Mouse (Mus musculus) intestine, embryonic 14.5 days (tissue): ENCODE measurements around the gene Stx6. TPM values are rescaled to one million over a fixed set of nuclear protein-coding genes. Genes with fewer than 3 reads are reported as not detected.

Experiments
- ATAC-seq: fragments of 200-750 bp; cut with Nextera tagmentation; replicated peaks from 2 replicates; pipeline ENCODE4 v1.8.0; 2017; ENCODE audit warnings: low read depth, moderate number of reproducible peaks, moderate TSS enrichment, moderate library complexity; ENCODE audit not compliant: low FRiP score, low TSS enrichment
- DNase-seq: peaks from one replicate; pipeline ENCODE4 v3.0.0-alpha.2; 2018; ENCODE audit warnings: low spot score
- H3K27ac ChIP-seq: fragments of 300-500 bp; sonication (generic); 2 replicates; pipeline ENCODE4 v1.5.1; 2014; ENCODE audit warnings: low read depth, mild to moderate bottlenecking, control low read depth
- H3K27me3 ChIP-seq: fragments of 300-500 bp; sonication (generic); replicated peaks from 2 replicates; pipeline ENCODE4 v1.6.1; 2014; ENCODE audit warnings: low read length, control low read depth; ENCODE audit not compliant: control insufficient read depth, insufficient read depth
- H3K36me3 ChIP-seq: fragments of 300-500 bp; sonication (generic); 2 replicates; pipeline ENCODE4 v1.6.1; 2014; ENCODE audit warnings: low read length, control low read depth; ENCODE audit not compliant: control insufficient read depth, insufficient read depth
- H3K4me1 ChIP-seq: fragments of 300-500 bp; sonication (generic); replicated peaks from 2 replicates; pipeline ENCODE4 v1.6.1; 2014; ENCODE audit warnings: low read length, control low read depth, mixed read lengths; ENCODE audit not compliant: control insufficient read depth, insufficient read depth
- H3K4me2 ChIP-seq: fragments of 300-500 bp; sonication (generic); 2 replicates; pipeline ENCODE4 v1.6.1; 2014; ENCODE audit warnings: low read length
- H3K4me3 ChIP-seq: fragments of 300-500 bp; sonication (generic); 2 replicates; pipeline ENCODE4 v1.5.1; 2014; ENCODE audit warnings: low read depth, low read length, control low read depth, mixed read lengths
- H3K9ac ChIP-seq: fragments of 300-500 bp; sonication (generic); 2 replicates; pipeline ENCODE4 v1.6.1; 2014; ENCODE audit warnings: mild to moderate bottlenecking, low read length
- H3K9me3 ChIP-seq: fragments of 300-500 bp; sonication (generic); 2 replicates; pipeline ENCODE4 v1.6.1; 2016; ENCODE audit warnings: low read length, control low read depth; ENCODE audit not compliant: control insufficient read depth
- WGBS: fragments of 180-500 bp; shearing (Covaris S2); extraction: QIAGEN DNeasy Blood & Tissue Kit; methylation state at CpG from one replicate; pipeline ENCODE4 v1.1.7; 2014; 5-methylcytosine and 5-hydroxymethylcytosine counted together
- polyA plus RNA-seq: library from polyadenylated mRNA; unstranded; fragments of >200 nt; fragmentation: Nextera tagmentation; extraction: Ambion mirVana; gene quantifications from 2 replicates; pipeline ENCODE4 v1.2.1, GENCODE M21; 2014

The Stx6 gene
- polyA plus RNA-seq, 1 experiment from 2014 or later: 69.4 TPM

GRCm38 (mm10) chr1:155247441-155247840 is 88.9 kb downstream of the Stx6 start:
- 15% methylated on average over 5 of the region's 5 CpGs for WGBS
- H3K36me3 ChIP-seq: no peaks in the 10 kb centered on the region
- ATAC-seq: no peak
- no peak for DNase-seq
- no peaks in the 10 kb centered on the region; the same call in 1 of the 2 replicates for H3K27me3 ChIP-seq
- H3K4me3 ChIP-seq: no peak overlapping the region
- H3K4me2 ChIP-seq: no peak overlapping the region
- no peak overlapping the region for H3K27ac ChIP-seq
- H3K4me1 ChIP-seq: no peaks in the 10 kb centered on the region; the same call in 1 of the 2 replicates
- no peak overlapping the region for H3K9ac ChIP-seq
- H3K9me3 ChIP-seq: no peaks in the 10 kb centered on the region

GRCm38 (mm10) chr1:155248041-155248440 is 89.5 kb downstream of the Stx6 start:
- H3K27ac ChIP-seq: no peak overlapping the region
- 46% methylated on average over 5 of the region's 5 CpGs for WGBS
- no peaks in the 10 kb centered on the region for H3K9me3 ChIP-seq

GRCm38 (mm10) chr1:155249896-155250295 is 91.4 kb downstream of the Stx6 start:
- H3K9me3 ChIP-seq: no peaks in the 10 kb centered on the region
- H3K4me1 ChIP-seq: no peaks in the 10 kb centered on the region
- H3K9ac ChIP-seq: no peak overlapping the region
- no peak for ATAC-seq
- WGBS: 44% methylated on average over 5 of the region's 5 CpGs
- no peak overlapping the region for H3K4me2 ChIP-seq
- no peak overlapping the region for H3K27ac ChIP-seq
- no peak for DNase-seq
- no peaks in the 10 kb centered on the region for H3K36me3 ChIP-seq
- no peaks in the 10 kb centered on the region; the same call in 1 of the 2 replicates for H3K27me3 ChIP-seq
- H3K4me3 ChIP-seq: no peak overlapping the region

More at GRCm38 (mm10) chr1:155248041-155248440, 89.5 kb downstream of the Stx6 start:
- no peak for ATAC-seq
- no peak overlapping the region for H3K4me2 ChIP-seq
- DNase-seq: no peak
- no peak overlapping the region for H3K4me3 ChIP-seq
- H3K9ac ChIP-seq: no peak overlapping the region
- no peaks in the 10 kb centered on the region for H3K36me3 ChIP-seq
- H3K4me1 ChIP-seq: no peaks in the 10 kb centered on the region; the same call in 1 of the 2 replicates
- no peaks in the 10 kb centered on the region; the same call in 1 of the 2 replicates for H3K27me3 ChIP-seq

GRCm38 (mm10) chr1:155250531-155251135 is 92.1 kb downstream of the Stx6 start:
- ATAC-seq (no peak), DNase-seq (no peak)
- Histone ChIP-seq H3K27me3 (no peaks in the 10 kb centered on the region), H3K9ac (no peak overlapping the region), H3K36me3 (no peaks in the 10 kb centered on the region), H3K9me3 (no peaks in the 10 kb centered on the region), H3K27ac (no peak overlapping the region), H3K4me3 (no peak overlapping the region), H3K4me2 (no peak overlapping the region), H3K4me1 (no peaks in the 10 kb centered on the region)
- WGBS: 50% methylated on average over 4 of the region's 4 CpGs

- no peaks in the 10 kb centered on the region for H3K36me3 ChIP-seq
- no peak overlapping the region for H3K4me3 ChIP-seq
- no peak overlapping the region for H3K4me2 ChIP-seq
- ATAC-seq (no peak), DNase-seq (no peak)
- H3K27me3 ChIP-seq: no peaks in the 10 kb centered on the region
- no peaks in the 10 kb centered on the region for H3K9me3 ChIP-seq
- H3K4me1 ChIP-seq: no peaks in the 10 kb centered on the region
- no peak overlapping the region for H3K9ac ChIP-seq
- WGBS: 78% methylated on average over 5 of the region's 5 CpGs
- H3K27ac ChIP-seq: no peak overlapping the region
Measured at GRCm38 (mm10) chr1:155251596-155251995, 93.1 kb downstream of the Stx6 start.

DNA sequence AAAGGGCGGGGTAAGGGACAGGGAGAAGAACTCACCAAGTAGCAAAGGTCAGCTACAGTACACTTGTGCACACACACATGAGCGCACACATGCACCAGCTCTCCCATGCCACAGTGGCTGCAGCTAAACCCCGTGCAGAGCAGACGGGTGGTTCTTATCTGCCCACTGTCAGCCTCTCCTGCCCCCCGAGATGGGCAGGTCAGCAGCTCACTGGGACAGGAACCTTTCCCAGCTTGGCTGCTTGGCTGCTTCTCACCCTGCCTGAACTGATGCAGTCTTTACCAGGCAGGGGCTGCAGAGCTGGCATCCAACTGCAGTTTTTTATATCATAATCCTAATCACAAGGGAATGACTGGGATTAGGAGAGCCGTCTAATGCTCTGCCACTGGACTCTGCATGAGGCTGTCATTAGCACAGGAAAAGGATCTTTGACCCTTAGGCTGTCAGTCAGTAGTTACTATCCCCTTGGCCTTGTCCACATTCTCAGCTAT is 94.2 kb downstream of the Stx6 start:
- Histone ChIP-seq H3K27me3 (no peaks in the 10 kb centered on the region), H3K9me3 (no peaks in the 10 kb centered on the region), H3K4me3 (no peak overlapping the region), H3K9ac (no peak overlapping the region), H3K4me2 (no peak overlapping the region), H3K27ac (no peak overlapping the region), H3K4me1 (no peaks in the 10 kb centered on the region), H3K36me3 (no peaks in the 10 kb centered on the region)
- WGBS: 43% methylated on average over 6 of the region's 6 CpGs
- no peak for ATAC-seq
- DNase-seq: no peak

GRCm38 (mm10) chr1:155253126-155253525 is 94.6 kb downstream of the Stx6 start:
- H3K27ac ChIP-seq: no peak overlapping the region
- 72% methylated on average over 12 of the region's 12 CpGs for WGBS
- H3K4me3 ChIP-seq: no peak overlapping the region
- DNase-seq (no peak), ATAC-seq (no peak)
- H3K36me3 ChIP-seq: no peaks in the 10 kb centered on the region
- no peaks in the 10 kb centered on the region for H3K4me1 ChIP-seq
- no peaks in the 10 kb centered on the region for H3K9me3 ChIP-seq
- no peaks in the 10 kb centered on the region for H3K27me3 ChIP-seq
- H3K4me2 ChIP-seq: no peak overlapping the region
- no peak overlapping the region for H3K9ac ChIP-seq

DNA sequence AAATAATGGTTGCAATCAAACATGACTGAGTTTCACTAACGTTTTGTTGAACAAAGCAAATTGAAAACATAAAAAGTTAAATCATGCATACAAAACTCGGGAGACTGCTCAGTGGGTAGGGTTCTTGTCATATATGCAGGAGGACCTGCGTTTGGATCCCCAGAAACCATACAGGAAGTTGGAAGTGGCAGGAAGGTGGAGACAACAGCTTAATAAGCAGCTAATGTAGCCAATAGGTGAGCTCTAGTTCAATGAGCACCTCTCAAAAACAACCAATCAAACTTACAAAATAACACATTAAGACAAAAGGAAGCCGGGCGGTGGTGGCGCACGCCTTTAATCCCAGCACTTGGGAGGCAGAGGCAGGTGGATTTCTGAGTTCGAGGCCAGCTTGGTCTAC is 95.8 kb downstream of the Stx6 start:
- Histone ChIP-seq H3K9me3 (no peaks in the 10 kb centered on the region), H3K27ac (no peak overlapping the region), H3K9ac (no peak overlapping the region), H3K4me3 (no peak overlapping the region), H3K4me2 (no peak overlapping the region), H3K4me1 (no peaks in the 10 kb centered on the region), H3K27me3 (no peaks in the 10 kb centered on the region), H3K36me3 (no peaks in the 10 kb centered on the region)
- no peak for ATAC-seq
- no peak for DNase-seq
- 90% methylated on average over 8 of the region's 8 CpGs for WGBS
